Mouse (Mus musculus) kidney, adult 11 months (tissue): ENCODE data around the gene Skint7.
"Not testable (repeated sequence)": the region's sequence is repeated elsewhere in the genome, so short reads cannot be mapped to it uniquely, and the experiment has no call there.

Experiments used
- DNase-seq: peaks from one replicate; pipeline ENCODE4 v3.0.0; 2022

Skint7 gene

DNA sequence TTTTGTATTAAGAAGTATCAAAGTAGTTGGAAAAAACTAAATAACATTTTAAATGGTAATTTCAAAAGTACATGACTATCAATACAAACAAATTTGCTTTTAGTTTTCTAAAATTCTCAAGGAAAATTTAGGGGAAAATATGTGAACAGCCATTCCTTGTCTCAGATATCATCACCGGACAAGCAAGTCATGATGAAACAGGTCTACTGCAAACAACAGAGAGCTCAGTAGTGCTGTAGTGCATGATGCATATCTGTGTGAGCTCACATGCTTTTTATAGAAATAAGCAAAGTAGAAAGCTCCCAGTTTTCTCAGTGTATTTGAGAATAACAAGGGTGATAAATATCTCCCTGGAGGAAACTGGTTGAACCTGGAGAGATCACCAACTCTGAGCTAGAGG lies at the start of gene Skint7:
Gene Skint7 (plus strand): TSS at position 301 of the 400 bp plus-strand sequence.
- DNase-seq: no peak

DNA sequence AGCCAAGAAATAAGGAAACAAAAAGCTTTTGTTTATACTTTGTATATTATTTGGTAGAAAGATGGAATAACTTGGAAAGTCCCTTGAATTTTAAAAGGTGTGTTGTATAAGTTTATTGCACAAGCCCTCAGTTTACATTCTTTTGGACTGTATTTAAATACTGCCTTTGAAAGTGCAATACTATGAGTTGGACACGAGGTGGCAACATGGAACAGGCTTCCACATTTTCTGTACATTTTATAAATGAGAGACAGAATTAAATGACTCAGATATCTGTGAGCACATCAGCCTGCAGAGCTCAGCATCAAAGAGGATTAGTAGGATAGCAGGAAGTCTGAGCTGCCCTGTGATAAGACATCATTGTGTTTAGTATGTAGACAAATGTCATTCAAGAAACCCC lies 11.4 kb upstream of the Skint7 start:
- DNase-seq: no peak

DNA sequence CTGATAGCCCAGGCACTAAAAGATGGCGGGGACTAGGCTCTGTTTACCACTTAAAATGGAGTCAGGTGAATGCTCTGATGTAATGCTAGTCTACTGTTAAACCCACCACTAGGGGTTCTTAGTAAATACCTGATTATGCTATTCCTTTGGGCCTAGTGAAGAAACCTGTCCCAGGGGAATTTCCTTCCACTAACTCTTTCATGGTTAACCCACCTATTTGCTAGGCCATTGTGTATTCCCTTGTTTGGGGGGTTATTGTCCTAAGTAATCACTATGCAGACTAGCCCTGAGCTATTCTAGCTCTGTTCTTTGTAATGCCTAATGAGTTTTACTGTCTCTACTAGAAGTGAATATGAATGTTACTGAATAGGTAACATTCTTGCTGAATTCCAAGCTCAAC lies 9.5 kb upstream of the Skint7 start:
- not testable (repeated sequence) for DNase-seq

DNA sequence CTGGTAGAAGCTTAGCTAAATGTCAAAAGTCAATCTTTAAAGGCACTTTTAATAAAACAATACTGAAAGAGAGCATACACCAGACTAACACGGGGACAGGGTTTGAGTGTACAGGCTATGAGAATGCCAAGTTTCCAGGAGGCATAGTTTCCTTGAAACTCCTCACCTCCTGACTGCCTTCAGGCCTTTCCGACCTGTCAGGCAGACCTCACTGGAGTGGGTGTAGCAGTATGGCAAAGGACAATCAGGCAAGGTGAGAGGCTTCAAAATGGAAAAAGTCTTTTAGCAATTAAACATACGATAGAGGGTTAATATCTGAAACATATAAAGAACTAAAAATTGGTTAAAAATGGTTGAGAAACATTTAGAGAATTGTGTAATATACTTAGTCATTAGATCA lies 9.1 kb upstream of the Skint7 start:
- DNase-seq: no peak

DNA sequence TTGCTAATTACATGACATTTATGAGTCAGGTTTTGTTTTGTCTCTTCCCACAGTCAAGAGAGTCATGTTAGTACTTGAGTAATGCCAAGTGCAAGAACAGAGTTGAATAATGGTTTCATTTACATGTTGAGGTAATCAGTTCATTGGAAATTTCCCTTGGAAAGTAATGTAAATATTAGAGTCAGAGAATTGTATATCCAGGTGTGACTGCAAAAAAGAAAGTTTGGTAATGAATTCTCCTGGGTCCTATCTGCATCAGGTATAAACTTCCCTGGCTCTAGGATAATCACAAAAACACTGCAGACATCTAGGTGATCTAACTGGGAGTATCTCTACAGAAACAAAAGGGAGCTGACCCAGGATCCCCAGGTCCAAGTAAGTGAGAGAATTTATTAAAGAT lies 33.2 kb downstream of the Skint7 start, which contains the start of gene Skint1:
Gene Skint1 (plus strand): TSS at position 301 of the 400 bp plus-strand sequence.
- no peak for DNase-seq
